Mouse (Mus musculus) layer of hippocampus, postnatal 10 days (tissue): ENCODE data around the gene Insyn1. TPM values are rescaled to one million over a fixed set of nuclear protein-coding genes. Genes with fewer than 3 reads are reported as not detected.

Experiments
- DNase-seq, 2 experiments: peaks; one replicate each; pipeline ENCODE4 v3.0.0; 2021; ENCODE audit warnings: low spot score in 2 of 2
- long read RNA-seq: library from polyadenylated mRNA; stranded (forward); transcript quantifications from one replicate; pipeline ENCODE4 v2.0.0, GENCODE M21; 2023
- total RNA-seq, 2 experiments: library from RNA; stranded (reverse); gene quantifications; 2 replicates each; pipeline ENCODE4 v1.2.3; 2021

Insyn1 gene
- total RNA-seq, result 100 to 1,000 TPM; 145 TPM
- long read RNA-seq, transcript Insyn1-201 (3 exons, 2,139 nt), result minor isoform, 6 of 24 reads
- long read RNA-seq, transcript Insyn1-203 (2 exons, 1,095 nt), result major isoform, 16 of 24 reads
- long read RNA-seq, partial matches to known transcripts, result 0 of 24 reads
- long read RNA-seq, other reads (novel, unspliced or antisense), result 2 of 24 reads

DNA sequence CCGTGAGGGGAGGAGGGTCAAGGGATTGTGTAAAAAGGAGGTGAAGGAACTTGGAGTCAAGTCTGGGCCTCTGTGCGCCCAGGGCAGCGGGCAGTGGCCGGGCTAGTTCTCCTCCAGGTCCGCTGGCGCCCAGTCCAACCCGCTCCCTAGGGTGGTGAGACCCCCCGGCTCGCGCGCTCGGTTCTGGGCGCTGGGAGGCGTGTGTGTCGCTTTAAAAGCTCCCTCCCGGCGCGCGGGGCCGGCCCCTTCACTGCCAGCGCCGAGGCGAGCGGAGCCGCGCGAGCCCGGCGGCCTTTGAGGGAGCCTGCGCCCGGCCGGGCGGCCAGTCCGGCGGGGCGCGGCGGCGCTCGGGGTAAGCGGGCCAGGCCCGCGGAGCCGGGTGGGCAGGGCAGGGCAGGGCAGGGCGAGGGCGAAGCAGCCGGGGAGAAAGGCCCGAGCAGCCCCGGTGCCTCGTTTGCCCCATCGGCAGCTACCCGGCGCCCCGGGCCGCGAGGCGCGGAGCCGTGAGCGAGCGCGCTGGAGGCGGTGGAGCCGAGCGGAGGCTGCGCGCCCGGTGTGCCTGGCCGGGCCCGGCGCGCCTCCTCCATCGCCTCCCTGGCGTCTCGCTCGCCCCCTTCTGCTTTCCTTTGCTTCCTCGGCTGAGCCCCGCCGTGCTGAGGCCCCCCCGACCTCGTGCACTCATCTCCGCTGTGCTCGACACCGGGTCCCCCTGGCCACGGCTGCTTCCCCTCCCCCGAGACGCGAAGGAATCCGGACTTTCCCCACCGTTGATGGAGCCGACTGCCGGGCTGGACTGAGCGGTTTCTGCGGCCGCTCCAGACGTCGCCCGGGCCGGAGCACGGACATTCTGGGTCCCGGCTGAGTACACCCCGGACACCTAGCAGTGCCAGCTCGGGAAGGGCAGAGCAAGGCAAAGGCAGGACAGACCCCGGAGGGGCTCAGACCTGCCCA is at the start of gene Insyn1:
Insyn1 (plus strand) TSS at position 753 of the 951 bp plus-strand sequence.
- DNase-seq, result peak; percentile 64 to 75

DNA sequence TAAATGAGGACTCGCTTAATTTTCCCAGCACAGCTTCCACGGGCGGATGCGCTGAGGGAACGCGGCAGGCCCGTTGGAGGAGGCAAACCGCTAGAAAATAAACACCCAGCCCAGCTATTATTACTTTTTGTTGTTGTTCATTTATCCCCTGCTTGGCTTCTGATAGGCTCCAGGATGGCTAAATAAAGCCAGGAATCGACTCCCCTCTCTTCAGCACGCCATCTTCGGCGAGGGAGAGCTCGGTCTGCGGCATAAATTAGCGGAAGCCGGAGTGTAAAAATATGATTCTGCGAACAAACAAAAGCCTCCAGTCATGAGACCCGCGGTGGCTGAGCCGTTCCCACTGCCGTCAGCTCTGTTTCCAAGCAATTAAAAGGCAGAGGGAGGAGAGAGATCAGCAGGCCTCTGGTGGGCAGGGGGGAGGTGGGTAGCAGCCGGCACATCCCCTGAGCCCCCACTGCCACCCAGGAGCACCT is 49.4 kb upstream of the Insyn1 start:
- peak in 1 of 2 experiments; percentile 51 for DNase-seq

DNA sequence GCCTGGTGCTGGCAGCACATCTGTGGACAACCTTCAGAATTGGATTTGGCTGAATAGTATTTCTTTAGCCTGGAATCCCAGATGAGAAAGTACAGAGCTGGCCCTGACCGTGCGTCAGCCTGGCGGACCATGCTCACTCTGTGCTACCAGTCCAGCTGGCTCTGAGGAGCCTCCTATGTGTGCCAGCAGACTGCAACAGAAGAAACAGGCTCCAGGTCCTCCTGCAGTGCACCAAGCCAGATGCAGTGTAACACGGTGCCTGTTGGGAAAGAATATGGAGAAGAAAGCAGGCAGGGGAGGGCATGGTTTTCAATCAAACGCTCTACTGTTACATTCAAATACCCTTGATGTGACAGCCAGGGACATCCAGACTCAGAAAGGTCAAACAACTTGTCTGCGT is 48.3 kb upstream of the Insyn1 start:
- peak; percentile 35 to 53 for DNase-seq

DNA sequence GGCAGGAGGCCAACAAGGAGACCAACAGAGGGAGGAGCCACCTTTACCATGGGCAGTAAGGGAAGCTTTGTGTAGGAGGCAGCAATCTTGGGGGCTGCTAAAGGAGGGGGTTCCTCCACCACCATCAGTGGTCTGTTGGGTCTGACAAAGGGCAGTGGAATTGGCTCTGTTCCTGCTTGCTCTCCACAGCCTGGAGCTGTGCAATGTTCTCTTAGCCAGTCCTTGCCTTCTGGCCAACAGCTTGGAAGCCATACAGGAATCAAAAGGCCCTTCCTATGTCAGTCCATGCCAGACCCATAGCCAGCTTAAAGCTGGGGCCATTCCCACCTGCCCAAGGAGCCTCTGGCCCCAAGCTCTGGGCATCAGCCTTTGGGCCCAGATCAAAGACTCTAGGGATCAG is 47.8 kb upstream of the Insyn1 start:
- peak in 1 of 2 experiments; percentile 39 for DNase-seq

DNA sequence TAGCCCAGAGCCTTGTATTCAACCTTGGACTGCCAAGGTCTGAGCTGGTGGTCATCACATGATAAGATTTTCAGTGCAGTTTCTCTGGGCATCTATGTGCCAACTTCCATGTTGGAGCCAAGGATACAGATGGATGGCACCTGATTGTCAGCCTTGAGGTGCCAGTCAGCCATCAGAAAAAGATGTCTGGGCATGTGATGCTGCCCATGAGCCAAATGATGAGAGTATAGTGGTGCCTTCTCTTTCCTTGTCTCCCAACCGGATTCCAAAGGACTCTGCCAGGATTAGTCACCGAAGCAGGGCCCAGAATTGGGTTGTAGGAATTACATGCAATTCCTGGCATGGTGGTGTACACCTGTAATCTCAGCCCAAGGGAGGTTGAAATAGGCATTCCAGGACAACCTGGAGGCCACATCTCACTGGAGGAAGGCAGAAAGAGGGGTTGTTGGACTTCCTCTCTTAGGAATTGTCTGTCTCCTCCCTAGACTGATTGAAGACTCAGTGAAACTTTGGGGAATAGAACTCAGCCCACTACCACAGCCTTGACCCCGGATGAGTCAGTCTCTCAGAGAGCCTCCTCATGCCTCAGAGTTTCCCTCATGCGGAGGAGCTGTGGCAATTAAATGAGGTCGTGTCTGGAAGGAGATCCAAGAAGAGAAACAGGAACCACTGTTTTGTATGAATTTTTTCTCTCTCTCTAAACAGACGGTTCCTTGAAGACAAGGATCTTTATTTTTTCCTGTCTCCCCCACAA is 46.9 kb upstream of the Insyn1 start:
- no peak for DNase-seq

DNA sequence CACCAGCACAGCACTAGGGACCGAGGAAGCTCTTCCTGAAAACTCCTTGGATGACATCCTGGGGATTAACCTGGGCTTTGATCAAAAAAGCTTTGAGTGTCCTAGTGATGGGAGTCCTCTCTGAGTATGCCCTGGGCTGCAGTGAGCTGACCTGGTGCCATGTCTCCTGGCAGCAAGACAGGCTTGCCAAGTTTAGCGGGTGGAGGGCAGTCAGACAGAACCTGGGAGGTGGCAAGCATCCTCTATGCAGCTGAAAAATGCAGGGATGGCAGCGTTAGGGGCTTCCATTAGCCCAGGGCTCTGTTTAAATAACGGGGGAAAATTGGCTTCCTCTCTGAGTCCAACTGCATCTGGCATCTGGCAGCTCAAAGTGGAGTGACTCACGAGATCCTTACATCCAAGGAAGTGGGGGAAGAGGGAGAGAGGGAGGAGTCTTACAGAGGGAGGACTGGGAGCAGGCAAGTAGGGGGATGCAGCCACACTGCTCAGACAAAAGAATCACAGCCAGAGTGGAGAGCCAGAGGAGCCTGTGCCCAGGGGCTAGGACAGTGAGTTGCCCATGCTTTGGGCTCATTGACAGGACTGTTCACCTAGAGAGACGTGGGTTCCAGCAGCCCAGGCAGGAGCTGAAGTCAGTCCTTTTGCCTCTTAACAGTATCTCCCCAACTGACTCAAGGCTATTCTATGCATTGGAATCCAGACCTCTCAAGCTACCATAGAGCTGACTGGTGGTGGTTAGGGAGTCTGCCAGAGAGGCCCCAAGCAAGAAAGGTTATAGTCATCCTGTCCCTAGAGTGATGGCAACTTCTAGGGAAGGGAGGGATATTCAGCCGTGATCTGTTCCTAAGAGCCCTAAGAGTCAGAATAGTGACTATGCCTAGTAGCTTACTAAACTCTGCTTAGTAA is 46.0 kb upstream of the Insyn1 start:
- DNase-seq, result no peak

DNA sequence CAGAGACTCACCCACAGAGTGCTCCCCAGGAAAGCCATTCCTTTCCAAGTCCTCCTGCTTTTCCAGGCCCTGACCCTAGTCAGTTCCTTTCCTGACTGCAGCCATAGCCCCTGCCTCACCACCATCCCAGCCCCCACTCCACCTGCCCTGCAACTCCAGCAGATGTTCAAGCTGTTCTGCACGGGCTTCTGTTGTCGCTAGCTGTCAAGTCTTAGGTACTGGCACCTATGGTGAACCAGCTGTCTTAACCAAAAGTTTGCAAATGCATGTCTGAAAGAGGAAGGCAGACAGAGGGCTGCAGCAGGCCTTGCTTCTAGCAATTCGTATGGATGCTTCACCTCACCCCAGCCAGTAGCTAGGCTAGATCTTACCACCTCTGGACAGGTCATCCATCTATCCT is 45.3 kb upstream of the Insyn1 start:
- no peak for DNase-seq

DNA sequence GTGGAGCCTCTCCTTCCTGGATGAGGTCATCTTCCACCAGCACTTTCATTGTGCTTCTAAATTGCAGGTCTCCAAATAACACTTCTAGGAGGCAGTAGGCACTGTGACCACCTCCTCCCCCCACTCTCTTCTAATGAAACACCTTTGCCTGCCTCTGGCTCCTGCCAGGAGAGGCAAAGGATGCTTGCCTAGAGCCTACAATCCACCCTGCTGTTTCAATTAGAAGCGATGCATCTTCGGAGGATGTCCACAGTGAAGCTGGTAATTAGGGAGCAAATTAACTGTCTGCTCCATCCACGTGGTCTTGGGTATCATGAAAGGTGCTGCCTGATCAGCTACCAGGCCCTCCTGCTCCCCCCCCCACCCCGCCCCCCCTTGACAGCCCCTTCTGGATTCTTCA is 41.6 kb upstream of the Insyn1 start:
- DNase-seq, result no peak

DNA sequence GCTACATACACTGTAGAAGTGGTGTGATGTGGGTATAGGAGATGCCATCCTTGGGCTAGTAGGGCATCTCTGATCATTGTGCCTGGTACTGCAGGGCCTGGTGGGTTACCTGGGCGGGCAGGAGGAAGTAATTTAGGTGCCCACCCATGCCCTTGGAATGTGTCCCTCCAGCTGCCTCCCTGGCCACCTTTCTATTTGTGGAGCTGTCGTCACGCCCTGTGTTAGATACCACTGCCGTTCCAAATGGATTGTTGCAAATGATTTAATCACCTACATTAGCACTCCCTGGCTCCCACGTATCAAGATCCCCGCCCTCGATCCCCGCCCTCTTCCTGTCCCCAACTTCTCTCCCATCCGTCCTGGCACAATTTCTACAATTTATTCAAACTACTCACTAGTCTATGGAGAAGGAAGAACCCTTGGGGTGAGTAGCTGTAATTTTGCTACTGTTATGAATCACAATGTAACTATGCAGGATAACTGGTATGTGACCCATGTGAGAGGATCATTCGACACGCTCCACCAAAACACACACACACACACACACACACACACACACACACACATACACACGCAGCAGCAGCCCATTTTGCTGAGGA is 40.3 kb upstream of the Insyn1 start:
- no peak for DNase-seq

DNA sequence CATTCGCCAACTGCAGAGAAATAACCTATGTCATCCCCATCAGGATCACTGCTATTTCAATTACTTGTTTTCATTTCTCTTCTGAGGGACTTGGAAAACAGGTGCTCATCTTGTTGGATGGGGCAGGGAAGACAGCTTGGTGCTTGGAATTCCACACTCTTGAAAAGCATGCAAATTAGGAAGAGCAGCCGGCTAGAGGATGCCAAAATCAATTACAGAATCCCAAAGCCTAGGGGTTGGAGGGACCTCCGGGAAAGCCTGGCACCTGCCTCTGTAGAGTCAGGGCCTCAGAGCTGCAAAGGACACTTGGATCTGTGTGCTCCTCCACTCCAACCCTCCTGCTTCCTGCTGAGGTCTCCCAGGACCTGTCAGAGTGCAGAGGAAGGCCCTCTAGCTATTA is 38.9 kb upstream of the Insyn1 start:
- DNase-seq, result no peak

DNA sequence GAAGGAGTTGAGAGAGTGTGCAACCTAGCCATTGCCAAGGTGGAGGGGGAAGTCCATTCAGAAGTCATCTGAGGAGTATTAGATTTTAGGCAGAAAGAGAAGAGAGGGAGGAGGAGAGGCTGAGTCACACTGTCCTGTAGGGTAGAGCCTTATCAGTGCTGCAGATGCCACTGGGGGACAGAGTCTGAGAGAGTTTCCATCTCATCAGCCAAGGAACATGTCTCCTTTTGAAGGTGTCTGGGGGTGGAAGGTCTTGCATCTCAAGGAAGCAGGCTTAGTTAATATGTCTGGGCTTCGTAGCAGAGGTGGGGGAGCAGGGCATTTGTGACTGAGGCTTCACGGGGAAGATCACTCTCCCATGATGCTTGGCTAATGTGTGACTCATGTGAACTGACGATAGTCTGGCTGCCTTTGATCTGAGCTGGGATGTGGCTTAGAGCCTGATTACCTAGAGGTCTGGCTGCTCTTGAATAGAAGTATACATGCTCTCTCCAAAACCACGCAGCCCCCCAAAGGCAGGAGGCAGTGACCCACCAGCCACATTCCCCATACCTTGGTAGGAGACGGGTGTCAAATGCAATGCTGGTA is 34.5 kb upstream of the Insyn1 start:
- no peak for DNase-seq

DNA sequence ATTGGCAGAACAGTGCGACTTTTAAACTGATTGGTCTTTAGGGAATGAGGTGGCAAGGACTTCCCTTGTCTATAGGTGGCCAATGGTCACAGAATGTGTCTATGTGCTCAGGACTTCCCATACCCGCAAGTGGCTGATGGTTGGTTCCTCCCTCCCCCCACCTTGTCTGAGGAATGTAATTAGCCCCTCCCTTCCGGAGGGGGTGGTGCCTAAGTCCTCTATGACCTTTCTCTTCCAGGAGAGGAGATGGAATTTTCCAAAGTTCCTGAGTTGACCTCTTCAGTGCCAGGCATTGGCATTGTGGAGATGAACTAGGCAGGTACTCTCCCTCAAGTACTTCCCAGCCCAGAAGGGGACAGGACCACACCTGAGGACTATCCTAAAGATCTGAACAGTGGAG is 33.5 kb upstream of the Insyn1 start:
- DNase-seq, result no peak

DNA sequence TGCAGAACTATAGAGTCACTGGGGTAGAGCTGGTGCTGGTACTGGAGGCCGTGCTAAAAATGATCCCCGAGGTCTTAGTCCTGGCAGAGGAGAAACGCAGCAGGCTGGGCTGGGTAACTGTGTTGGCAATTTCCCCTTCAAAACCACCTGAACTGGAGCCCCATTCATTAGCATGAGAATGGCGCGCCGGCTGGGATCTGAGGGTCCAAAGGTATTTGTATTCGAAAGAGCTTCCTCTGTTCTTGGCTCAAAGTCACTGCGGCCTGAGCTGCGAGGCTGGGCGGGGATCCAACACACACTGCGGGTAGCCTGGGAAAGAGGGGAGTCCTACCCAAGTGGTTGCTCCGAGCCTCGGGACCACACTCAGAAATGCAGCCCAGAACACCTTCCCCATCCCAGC is 32.6 kb upstream of the Insyn1 start:
- peak; percentile 72 to 81 for DNase-seq

DNA sequence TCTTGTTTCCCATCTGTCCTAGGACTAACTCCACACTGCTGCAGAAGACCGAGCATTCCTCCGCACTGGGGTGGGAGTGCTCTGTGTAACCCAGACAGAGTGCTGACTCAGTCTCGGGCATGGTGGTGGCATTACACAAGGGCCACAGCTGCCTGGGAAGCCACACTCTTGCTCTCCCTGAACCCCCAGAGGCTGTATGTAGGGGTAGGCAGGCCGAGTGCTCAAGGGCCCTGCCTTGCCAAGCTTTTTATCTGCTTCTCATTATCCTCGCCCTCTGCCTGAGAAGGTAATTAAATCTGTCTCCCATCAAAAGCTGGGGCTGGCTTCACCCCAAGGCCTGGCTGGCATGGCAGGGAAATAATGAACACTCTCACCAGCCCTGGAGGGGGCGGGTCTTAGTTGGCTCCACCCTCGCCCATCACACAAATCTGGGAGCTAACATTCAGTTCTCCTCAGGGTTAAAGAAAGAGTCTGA is 30.9 kb upstream of the Insyn1 start:
- peak; percentile 75 to 82 for DNase-seq

DNA sequence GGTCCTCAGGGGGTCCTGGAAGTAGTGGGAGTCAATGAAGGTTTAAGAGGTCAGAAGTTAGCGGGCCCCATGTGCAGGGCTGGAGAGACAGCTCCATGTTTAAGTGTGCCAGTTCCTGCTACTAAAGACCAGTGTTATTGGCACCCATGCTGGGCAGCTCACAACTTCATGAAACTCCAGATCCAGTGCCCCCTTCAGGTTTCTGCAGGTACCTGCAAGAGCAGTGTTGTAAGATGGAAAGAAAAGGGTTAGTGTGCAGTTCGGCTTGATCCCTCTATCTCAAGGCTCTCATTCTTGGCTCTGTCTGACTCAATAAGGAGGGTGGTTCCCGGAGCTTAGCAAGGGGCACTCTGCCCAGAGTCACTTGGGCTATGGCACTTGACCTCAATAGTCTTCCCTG is 30.1 kb upstream of the Insyn1 start:
- DNase-seq, result no peak

DNA sequence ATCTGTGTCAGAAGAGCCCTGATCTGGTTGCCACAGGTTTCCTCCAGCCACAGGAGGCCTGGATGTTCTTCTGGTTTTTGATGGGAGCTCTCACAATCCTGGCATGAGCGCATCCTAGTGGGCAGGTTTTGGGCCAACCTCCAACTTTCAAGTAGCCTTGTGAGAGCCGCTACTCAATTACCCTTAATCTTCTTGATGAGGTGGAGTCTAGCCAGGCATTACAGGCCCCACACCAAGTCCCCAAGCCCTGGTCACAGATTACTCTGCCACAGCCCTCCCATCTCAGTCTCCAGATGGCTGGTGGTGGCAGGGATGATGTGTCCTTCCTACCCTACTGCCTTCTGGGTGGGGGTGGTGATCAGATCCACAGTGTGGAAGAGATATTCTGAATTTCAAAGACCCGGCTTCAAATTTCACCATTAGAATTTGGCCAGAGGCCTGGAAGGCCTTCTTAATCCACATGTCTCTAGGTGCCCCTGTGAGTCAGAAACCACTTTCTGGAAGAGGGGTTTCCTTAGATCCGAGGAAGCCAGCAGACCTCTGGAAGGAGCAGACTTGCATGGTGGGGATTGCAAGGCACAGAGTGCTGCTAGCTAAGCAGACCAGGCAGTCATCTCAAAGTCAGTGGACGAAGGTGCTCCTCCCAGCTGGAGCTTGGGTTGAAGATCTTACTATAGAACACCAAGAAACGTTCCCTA is 29.4 kb upstream of the Insyn1 start:
- peak in 1 of 2 experiments; percentile 47 for DNase-seq

DNA sequence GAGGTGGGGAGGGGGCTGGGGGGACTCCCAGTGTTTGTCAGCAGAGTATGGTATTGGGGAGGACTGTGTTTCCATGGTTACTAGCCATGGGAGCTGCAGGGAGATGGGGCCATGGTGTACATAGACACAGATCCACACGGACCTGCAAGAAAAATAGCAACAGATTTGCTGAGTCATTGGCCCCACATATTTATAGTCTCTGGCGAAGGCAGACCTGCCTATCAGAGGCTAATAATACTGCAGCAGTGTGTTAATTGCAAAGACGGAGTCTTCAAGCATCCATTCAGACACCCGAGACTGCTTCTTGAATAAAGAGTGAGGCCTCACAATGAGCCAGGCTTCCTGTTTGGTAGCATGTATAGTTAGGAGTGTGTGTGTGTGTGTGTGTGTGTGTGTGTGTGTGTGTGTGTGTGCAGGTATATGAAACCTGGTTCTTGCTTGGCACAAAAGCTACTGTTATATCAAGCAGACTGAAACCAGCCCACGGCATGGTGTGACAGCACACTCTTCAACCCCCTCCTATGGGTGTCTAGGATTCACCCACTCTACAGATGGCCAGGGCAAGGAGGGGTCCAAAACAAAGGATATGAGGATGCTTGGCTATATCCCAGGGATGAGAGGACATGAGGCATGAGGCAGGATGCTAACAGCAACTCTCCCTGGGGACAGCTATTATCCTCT is 20.9 kb upstream of the Insyn1 start:
- no peak for DNase-seq

DNA sequence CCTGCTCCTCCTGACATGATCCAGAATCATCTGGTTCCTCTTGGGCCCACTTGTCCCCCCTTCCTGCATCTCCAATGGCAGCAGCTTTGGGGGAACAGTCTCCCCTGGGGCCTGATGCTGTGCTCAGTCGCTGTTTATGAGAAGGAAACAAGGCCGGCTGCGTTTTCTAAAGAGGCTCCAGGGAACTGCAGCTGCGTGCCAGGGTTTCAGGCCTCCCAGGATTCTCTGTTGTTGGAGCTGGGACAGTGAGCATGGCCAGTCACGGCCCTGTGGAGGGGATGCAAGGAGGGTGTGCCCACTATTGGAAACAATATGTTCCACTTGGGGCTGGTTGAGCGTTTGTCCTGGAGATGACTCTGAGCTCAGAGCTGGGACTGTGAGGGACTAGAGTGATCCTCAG is 17.9 kb upstream of the Insyn1 start:
- DNase-seq, result no peak
